Mouse (Mus musculus): ENCODE measurements around the gene Vamp1. TPM values are rescaled to one million over a fixed set of nuclear protein-coding genes. Genes with fewer than 3 reads are reported as not detected.

Gene Vamp1
- total and polyA plus RNA-seq, 3 experiments = 1.9 to 4.6 (median 3.1) TPM

DNA sequence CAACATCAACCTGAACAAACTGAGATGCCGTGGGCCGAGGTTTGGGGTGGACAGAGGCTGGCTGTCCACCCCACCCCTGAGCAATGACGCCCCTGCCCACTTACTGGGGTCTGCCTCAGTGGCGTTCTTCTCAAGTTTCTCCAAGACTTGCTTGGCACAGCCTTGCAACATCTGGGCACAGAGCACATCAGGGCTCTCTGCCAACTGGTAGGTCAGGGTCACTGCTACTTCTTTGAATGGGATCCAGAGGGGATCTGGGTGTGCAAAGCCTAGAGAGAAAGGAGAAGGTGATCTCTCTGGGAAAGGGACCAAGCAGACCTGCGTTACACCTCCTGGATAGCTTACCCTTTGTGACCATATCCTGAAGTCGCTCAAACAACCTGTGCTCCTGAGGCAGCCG is 42.1 kb upstream of the Vamp1 start:
- no peak overlapping the region for H3K4me3 ChIP-seq (replicated peaks in 1 of 3; ENCODE audit: low read depth in 2 of 3, low read length in 2 of 3, poor library complexity in 1 of 3)
- no peaks in the 10 kb centered on the region for H3K4me1 ChIP-seq (ENCODE audit: control insufficient read depth in 1 of 2, insufficient read depth in 2 of 2)
- H3K9ac ChIP-seq (ENCODE audit: insufficient read depth, low read depth) = no peak overlapping the region
- H3K4me2 ChIP-seq (ENCODE audit: insufficient read depth, low read depth, poor library complexity, severe bottlenecking) = no peak overlapping the region
- H3K9me3 ChIP-seq (replicated peaks; ENCODE audit: low read length) = no peaks in the 10 kb centered on the region
- H3K79me2 ChIP-seq (replicated peaks; ENCODE audit: control insufficient read depth, extremely low read depth, insufficient read depth, poor library complexity, severe bottlenecking) = no peaks in the 10 kb centered on the region
- H3K27ac ChIP-seq (ENCODE audit: insufficient read depth, low read depth) = no peak overlapping the region
- dilution Hi-C loops (cut with MboI; ENCODE audit: extremely low pct_ligation_motif_present, extremely low pct_unique_long_range_greater_than_20kb, low sequenced_read_pairs) = no loop called here
- TF ChIP-seq HCFC1 (IDR thresholded peaks at IDR 0.05; ENCODE audit: low read depth, low read length) (no peak), ETS1 (conservative IDR thresholded peaks at IDR 0.05; ENCODE audit: low read depth, low read length) (no peak), USF1 (IDR thresholded peaks at IDR 0.05; ENCODE audit: low read depth, low read length) (no peak), MEF2A (IDR thresholded peaks at IDR 0.05; ENCODE audit: borderline replicate concordance, low read depth, low read length) (no peak), UBTF (IDR thresholded peaks at IDR 0.05; ENCODE audit: low read depth, low read length) (no peak), TBP (conservative IDR thresholded peaks at IDR 0.05; ENCODE audit: low read depth, low read length) (no peak), MXI1 (IDR thresholded peaks at IDR 0.05; ENCODE audit: low read depth, low read length) (no peak), RCOR1 (conservative IDR thresholded peaks at IDR 0.05; ENCODE audit: low read depth, low read length) (no peak), TCF12 (IDR thresholded peaks at IDR 0.05; ENCODE audit: low read depth, low read length) (no peak)
- H3K36me3 ChIP-seq (replicated peaks in 1 of 2; ENCODE audit: control insufficient read depth in 1 of 2, insufficient read depth in 1 of 2, low read length in 1 of 2) = peaks cover 90 to 98% of the 10 kb centered on the region in 2 experiments
- in situ Hi-C loops (cut with MboI; ENCODE audit: low pct_ligation_motif_present, low pct_unique_long_range_greater_than_20kb, low sequenced_read_pairs) = no loop called here
- H3K27me3 ChIP-seq (replicated peaks) = no peaks in the 10 kb centered on the region
- DNase-seq (ENCODE audit: extremely low read depth) = no peak

GRCm38 (mm10) chr6:125175469-125175868 is 39.9 kb upstream of the Vamp1 start:
- no peak for DNase-seq (ENCODE audit: extremely low read depth)
- no peak overlapping the region for H3K4me3 ChIP-seq (replicated peaks in 1 of 3; ENCODE audit: low read depth in 2 of 3, low read length in 2 of 3, poor library complexity in 1 of 3)
- H3K9ac ChIP-seq (ENCODE audit: insufficient read depth, low read depth) = no peak overlapping the region
- no peaks in the 10 kb centered on the region for H3K9me3 ChIP-seq (replicated peaks; ENCODE audit: low read length)
- no peaks in the 10 kb centered on the region for H3K79me2 ChIP-seq (replicated peaks; ENCODE audit: control insufficient read depth, extremely low read depth, insufficient read depth, poor library complexity, severe bottlenecking)
- no peaks in the 10 kb centered on the region for H3K4me1 ChIP-seq (ENCODE audit: control insufficient read depth in 1 of 2, insufficient read depth in 2 of 2)
- dilution Hi-C loops (cut with MboI; ENCODE audit: extremely low pct_ligation_motif_present, extremely low pct_unique_long_range_greater_than_20kb, low sequenced_read_pairs) = no loop called here
- peaks cover 89 to 94% of the 10 kb centered on the region in 2 experiments for H3K36me3 ChIP-seq (replicated peaks in 1 of 2; ENCODE audit: control insufficient read depth in 1 of 2, insufficient read depth in 1 of 2, low read length in 1 of 2)
- TF ChIP-seq USF1 (IDR thresholded peaks at IDR 0.05; ENCODE audit: low read depth, low read length) (no peak), POLR2A (IDR thresholded peaks at IDR 0.05; ENCODE audit: low read depth, low read length) (no peak), ZMIZ1 (IDR thresholded peaks at IDR 0.05; ENCODE audit: low read depth, low read length) (no peak), RCOR1 (conservative IDR thresholded peaks at IDR 0.05; ENCODE audit: low read depth, low read length) (no peak), MXI1 (IDR thresholded peaks at IDR 0.05; ENCODE audit: low read depth, low read length) (no peak), GABPA (IDR thresholded peaks at IDR 0.05; ENCODE audit: insufficient replicate concordance, low read depth, low read length) (no peak), CHD2 (IDR thresholded peaks at IDR 0.05; ENCODE audit: low read length) (no peak), NELFE (IDR thresholded peaks at IDR 0.05; ENCODE audit: low read depth, low read length) (no peak), MYC (IDR thresholded peaks at IDR 0.05; ENCODE audit: low read depth, low read length) (no peak), PAX5 (IDR thresholded peaks at IDR 0.05; ENCODE audit: low read length) (no peak), ZC3H11A (IDR thresholded peaks at IDR 0.05; ENCODE audit: low read depth, low read length) (no peak), JUND (conservative IDR thresholded peaks at IDR 0.05; ENCODE audit: low read depth, low read length) (no peak), TBP (conservative IDR thresholded peaks at IDR 0.05; ENCODE audit: low read depth, low read length) (no peak), ETS1 (conservative IDR thresholded peaks at IDR 0.05; ENCODE audit: low read depth, low read length) (no peak), RAD21 (IDR thresholded peaks at IDR 0.05; ENCODE audit: low read depth, low read length) (no peak), SIN3A (IDR thresholded peaks at IDR 0.05; ENCODE audit: low read length) (no peak), JUN (IDR thresholded peaks at IDR 0.05; ENCODE audit: insufficient read depth, low read depth, low read length) (no peak)
- in situ Hi-C loops (cut with MboI; ENCODE audit: low pct_ligation_motif_present, low pct_unique_long_range_greater_than_20kb, low sequenced_read_pairs) = no loop called here
- H3K27ac ChIP-seq (ENCODE audit: insufficient read depth, low read depth) = no peak overlapping the region
- H3K4me2 ChIP-seq (ENCODE audit: insufficient read depth, low read depth, poor library complexity, severe bottlenecking) = no peak overlapping the region
- no peaks in the 10 kb centered on the region for H3K27me3 ChIP-seq (replicated peaks)

Measured in CH12.LX (cell line).